Mouse (Mus musculus): ENCODE measurements around the gene Ptpro.
"Not testable (repeated sequence)": the region's sequence is repeated elsewhere in the genome, so short reads cannot be mapped to it uniquely, and the experiment has no call there.

The Ptpro gene

DNA sequence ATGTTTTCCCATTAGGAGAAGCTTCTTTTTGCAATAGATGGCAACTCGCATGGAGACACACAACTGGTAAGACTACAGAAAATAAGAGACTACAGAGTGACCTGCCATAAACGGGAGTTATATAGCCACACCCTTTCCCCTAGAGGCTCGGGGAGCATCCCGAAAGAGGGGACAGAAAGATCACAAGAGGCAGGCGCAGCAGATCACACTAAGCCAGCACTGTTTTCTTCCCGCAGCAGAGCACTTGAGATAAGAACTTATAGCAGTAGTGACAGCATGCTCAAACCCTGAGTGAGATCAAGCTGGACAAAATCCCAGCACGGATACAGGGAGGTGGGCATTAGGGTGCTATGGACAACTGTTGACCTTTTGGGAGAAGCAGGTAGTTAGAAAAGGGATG is 203.9 kb downstream of the Ptpro start:
- no peak for DNase-seq (ENCODE audit: low spot score)

DNA sequence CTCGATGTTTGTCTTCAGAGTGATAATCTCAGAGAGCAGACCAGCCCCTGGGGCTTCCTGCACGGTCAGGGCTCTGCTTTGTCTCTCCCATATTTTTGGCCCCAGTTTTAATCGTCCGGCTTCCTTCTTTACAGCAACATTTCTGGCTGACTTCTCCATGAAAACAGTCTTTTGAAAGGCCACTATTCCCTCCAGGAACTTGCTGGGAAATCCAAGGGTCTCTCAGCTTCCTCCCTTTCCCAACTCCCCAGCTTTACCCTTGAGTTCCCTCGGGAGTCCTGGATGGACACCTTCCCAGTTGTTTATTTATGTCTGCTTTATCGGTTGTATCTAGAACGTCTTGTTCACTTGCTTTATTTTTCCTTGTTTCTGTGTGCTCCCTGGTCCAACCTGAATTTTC is 205.1 kb downstream of the Ptpro start:
- DNase-seq (ENCODE audit: low spot score), result no peak

DNA sequence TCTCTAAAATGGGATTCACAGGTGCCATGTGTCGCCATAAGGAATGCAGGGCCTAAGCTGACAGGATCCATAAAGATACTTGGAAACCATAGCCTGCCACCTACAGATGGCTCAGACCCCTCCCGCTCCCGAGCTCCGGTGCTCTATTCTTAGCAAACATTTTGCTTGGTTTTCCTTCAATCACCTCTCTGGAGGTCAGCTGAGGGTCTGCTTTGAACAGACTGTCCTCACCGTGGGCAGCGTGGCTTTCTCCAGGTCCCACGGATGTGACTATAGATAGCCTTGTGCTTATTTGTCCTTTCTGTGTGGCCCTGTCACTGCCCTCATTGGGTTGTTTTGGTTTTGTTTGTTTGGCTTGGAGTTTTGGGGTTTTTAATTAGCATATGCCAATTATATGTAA is 206.0 kb downstream of the Ptpro start:
- no peak for DNase-seq (ENCODE audit: low spot score)

- no peak for DNase-seq (ENCODE audit: low spot score)
Observed at GRCm38 (mm10) chr6:137463771-137464170, 211.7 kb downstream of the Ptpro start.

GRCm38 (mm10) chr6:137465253-137465652 is 213.1 kb downstream of the Ptpro start:
- peak; percentile 58 for DNase-seq (ENCODE audit: low spot score)

GRCm38 (mm10) chr6:137466256-137466655 is 214.1 kb downstream of the Ptpro start:
- no peak for DNase-seq (ENCODE audit: low spot score)

DNA sequence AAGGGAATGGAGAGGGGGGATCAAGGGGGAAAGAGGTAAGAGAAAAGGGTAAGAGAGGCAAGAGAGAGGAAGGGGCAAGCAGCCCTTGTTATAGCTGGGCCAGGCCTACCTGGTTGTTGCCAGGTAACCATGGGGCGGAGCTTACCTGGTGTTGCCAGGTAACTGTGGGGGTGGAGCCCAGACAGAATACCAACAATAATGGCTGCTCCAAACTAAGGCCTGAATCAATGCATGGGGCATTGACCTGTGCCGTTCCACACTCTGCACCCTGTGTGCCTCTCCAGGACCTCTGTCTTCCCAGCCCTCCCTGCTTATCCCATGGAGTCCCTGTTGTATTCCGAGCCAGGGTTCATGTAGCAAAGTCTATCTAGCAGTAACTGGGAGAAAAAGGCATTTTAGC is 215.6 kb downstream of the Ptpro start:
- DNase-seq (ENCODE audit: low spot score), result no peak

- no peak for DNase-seq (ENCODE audit: low spot score)
Observed at GRCm38 (mm10) chr6:137469541-137469940, 217.4 kb downstream of the Ptpro start.

GRCm38 (mm10) chr6:137470901-137471598 is 218.9 kb downstream of the Ptpro start:
- peak; percentile 81 for DNase-seq (ENCODE audit: low spot score)

GRCm38 (mm10) chr6:137472129-137472528 is 220.0 kb downstream of the Ptpro start:
- DNase-seq (ENCODE audit: low spot score), result no peak

DNA sequence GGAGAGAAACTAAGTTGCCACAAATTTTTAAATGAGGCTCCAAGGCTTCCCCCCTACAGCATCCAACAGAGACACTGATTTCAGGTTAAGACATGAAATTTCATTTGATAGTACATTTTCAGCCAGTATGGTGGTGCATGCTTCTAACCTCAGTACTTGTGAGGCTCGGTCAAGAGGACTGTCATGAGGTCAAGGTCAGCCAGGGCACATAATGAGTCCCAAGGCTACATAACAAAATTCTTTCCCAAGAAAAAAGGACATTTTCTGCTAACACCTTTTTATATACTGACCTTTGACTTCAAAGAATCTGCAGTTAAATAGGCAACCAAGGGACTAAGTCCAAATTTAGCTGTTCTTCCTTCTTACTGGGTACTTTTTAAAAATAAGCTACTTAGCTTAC is 221.3 kb downstream of the Ptpro start:
- DNase-seq (ENCODE audit: low spot score), result no peak

DNA sequence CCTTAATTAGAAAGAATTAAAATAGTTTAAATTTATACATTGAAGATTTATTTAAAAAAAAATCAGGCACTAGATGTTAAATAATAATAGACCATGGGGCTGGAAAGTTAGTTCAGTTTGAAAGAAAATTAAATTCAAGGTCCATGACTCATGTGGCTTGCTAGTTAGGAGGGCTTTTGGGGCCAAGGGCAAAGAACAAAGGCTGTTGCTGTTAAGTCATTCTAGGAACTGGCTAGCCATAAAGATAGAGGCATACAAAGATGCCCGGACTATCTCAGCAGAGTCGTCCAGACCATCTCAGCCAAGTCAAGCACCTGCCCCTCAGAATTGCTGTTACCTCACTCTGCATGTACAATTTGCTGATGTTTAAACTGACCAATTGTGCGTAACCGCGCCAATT is 223.6 kb downstream of the Ptpro start:
- DNase-seq (ENCODE audit: low spot score), result not testable (repeated sequence)

DNA sequence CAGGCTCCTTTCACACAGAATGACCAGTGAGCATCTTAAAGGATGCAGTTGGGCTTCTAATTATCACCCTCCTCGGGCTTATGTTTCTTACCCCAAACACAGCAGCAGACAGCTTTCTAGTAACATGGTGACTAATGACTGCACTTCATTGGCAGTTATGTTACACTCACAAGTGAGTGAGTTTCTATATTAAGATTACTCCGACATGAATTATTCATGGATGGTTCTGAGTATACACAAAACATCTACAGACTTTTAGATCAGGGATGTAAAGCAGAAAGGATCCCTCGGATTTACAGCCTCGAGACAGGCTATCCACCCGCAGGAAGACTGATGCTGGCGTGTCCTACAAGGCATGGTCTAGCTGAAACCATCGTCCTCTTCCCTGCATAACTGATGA is 230.8 kb downstream of the Ptpro start:
- no peak for DNase-seq (ENCODE audit: low spot score)

- peak; percentile 66 for DNase-seq (ENCODE audit: low spot score)
Observed at GRCm38 (mm10) chr6:137487443-137487842, 235.3 kb downstream of the Ptpro start.

DNA sequence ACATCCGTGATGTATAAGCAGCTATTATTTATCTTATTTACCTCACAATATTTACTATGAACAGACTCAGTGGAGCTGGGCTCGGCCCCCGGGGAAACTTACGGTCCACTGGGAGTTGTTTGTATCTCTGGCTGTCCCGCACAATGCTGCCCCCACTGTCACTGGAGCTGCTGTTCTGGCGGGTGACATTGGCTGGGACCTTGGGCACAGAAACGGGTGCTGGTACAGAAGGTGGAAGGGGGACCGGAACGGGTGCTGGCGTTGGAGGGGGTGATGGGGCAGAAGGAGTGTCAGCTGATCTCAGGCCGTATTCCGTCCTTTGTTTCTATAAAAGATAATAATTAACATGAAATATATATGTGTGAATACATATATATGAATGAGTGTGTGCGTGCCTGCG is 238.0 kb downstream of the Ptpro start:
- DNase-seq (ENCODE audit: low spot score), result no peak

GRCm38 (mm10) chr6:137491659-137492058 is 239.5 kb downstream of the Ptpro start:
- no peak for DNase-seq (ENCODE audit: low spot score)

GRCm38 (mm10) chr6:137492582-137492981 is 240.5 kb downstream of the Ptpro start:
- no peak for DNase-seq (ENCODE audit: low spot score)

DNA sequence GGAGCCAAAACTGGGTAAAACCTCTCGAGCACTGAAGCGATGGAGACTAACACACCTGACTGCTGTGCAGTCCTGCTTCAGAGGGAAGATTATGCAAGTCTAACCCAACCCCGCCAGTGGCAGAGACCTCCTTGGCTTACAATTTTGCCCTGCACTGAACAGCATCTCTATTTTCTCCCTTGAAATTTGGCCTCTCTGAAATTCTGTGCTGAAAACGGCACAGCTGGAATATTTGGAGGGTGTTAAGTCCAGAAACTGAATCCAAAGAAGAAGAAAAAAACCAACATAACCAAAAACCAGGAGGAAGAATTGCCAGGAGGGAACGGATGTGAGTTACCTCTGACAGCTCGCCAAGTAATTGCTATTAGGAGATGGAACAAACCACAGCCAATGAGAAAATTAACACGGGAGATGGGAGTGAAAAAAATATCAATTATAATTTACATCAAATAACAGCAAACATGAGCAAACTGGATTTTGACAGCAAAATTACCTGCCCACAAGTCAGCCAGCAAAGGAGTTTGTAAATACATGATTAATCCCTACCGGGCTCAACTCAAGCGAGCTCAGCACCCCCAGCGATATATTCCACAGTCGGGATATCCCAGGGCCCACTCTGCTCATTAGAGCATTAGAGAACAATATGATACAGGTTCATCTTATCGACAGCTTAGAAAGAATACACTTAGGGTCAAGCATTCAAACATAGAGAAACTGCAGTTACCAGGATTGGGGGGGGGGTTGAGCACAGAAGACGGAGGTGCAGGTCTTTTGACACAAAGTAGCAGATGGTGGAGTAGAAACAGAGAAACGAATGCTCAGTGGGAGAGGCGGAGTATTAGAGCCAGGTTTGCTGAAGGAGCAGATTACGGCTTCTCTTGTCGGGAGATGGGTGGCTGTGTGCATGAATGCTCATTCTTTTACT is 241.4 kb downstream of the Ptpro start:
- no peak for DNase-seq (ENCODE audit: low spot score)

- no peak for DNase-seq (ENCODE audit: low spot score)
Observed at GRCm38 (mm10) chr6:137494136-137494475, 242.0 kb downstream of the Ptpro start.

GRCm38 (mm10) chr6:137494801-137495200 is 242.7 kb downstream of the Ptpro start:
- no peak for DNase-seq (ENCODE audit: low spot score)

DNA sequence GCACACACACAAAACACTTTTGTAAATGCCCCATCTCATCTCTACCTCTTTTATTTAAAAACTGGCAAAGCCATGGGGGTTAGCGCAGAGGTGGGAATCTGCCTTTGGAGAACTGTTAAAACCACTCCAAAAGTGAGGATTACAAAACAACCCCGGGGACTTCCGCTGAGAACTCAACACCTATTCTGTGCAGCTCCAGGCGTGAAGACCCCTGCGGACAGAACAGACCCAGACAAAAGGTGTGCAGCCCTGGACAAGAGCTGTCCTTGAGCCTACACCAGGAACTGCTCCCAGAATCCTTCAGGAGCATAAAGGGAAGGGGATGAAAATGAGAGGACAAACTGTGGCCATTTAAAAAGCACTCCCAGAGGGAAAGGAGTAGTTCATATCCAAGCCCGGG is 243.1 kb downstream of the Ptpro start:
- no peak for DNase-seq (ENCODE audit: low spot score)

DNA sequence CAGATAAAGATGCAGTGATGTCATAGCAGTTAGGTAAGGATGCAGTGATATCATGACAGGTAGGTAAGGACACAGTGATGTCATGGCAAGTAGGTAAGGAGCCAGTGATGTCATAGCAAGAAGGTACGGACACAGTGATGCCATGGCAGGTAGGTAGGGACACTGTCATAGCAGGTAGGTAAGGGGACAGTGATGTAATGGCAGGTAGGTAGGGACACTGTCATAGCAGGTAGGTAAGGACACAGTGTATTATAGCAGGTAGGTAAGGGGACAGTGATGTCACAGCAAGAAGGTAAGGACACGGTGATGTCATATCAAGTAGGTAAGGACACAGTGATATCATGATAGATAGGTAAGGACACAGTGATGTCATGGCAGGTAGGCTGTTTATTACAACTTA is 244.4 kb downstream of the Ptpro start:
- no peak for DNase-seq (ENCODE audit: low spot score)

DNA sequence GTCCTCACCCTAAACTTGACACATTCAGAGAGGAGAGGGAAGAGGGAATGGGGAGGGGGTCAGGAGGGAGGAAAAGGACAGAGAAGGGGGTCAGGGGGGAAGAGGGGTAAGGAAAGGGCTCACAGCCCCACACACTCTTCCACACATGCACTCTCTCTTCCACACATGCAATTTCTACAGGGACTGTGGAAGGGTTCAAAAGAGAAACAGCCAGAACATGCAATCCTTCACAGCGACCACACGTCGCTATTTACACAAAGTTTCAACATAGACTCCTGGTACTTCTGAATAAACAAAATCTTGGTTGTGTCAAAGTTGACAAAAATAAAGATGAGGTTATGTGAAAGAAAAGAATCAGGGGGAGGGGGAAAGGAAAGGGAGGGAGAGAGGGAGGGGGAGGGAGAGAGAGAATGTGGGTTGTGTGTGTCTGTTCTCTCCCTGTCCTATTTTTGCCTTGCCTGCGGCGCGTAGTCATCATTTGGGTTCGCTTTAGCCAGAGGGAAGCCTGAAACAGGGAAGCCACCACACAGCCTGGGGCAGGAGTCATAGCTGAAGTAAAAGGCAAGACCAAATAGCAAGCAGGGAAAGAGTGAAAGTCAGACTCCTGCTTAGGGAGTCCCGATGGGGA is 245.2 kb downstream of the Ptpro start:
- no peak for DNase-seq (ENCODE audit: low spot score)
